Mouse (Mus musculus) G1E (cell line): ENCODE measurements at regions not wholly inside any gene's neighbourhood (a gene's known extent, or its start where the extent isn't known, plus 50 kb on each side); places are given as distances from the start of the nearest gene placed in this dataset.

ENCODE experiments used
- ATAC-seq: 2 replicates; pipeline ENCODE4 v1.8.0; 2016; ENCODE audit warnings: mild to moderate bottlenecking; ENCODE audit not compliant: insufficient number of reproducible peaks, poor library complexity, low FRiP score, severe bottlenecking; ENCODE audit errors: extremely low read depth
- DNase-seq: peaks from one replicate; pipeline ENCODE4 v3.0.0; 2012; ENCODE audit warnings: low spot score
- H3K27me3 ChIP-seq: 2 replicates; pipeline ENCODE4 v1.6.1; 2012; ENCODE audit warnings: mild to moderate bottlenecking, low read length, inconsistent platforms; ENCODE audit not compliant: insufficient read depth
- H3K36me3 ChIP-seq: replicated peaks from 2 replicates; pipeline ENCODE3; 2012; ENCODE audit warnings: mild to moderate bottlenecking, inconsistent platforms
- H3K4me1 ChIP-seq: 2 replicates; pipeline ENCODE4 v1.6.1; 2012; ENCODE audit warnings: low read depth, low read length, inconsistent platforms, mixed read lengths; ENCODE audit not compliant: insufficient read depth
- H3K4me3 ChIP-seq: 2 replicates; pipeline ENCODE4 v1.5.1; 2012; ENCODE audit warnings: low read depth, mild to moderate bottlenecking, inconsistent platforms, low read length, moderate library complexity, mixed read lengths
- H3K9me3 ChIP-seq: replicated peaks from 2 replicates; pipeline ENCODE4 v1.6.1; 2012; ENCODE audit warnings: inconsistent platforms
- CTCF ChIP-seq: IDR thresholded peaks from 2 replicates; pipeline ENCODE4 v1.5.1; 2012; ENCODE audit warnings: low read depth, low read length, inconsistent platforms, mixed read lengths
- GATA1 ChIP-seq: IDR thresholded peaks from 2 replicates; pipeline ENCODE4 v1.6.1; 2012; ENCODE audit warnings: borderline replicate concordance, low read length, inconsistent platforms, mixed read lengths
- GATA2 ChIP-seq: IDR thresholded peaks from 2 replicates; pipeline ENCODE4 v1.6.1; 2012; ENCODE audit warnings: low read depth, low read length, inconsistent platforms, borderline replicate concordance
- POLR2AphosphoS5 ChIP-seq: IDR thresholded peaks from 2 replicates; pipeline ENCODE4 v1.6.1; 2012; ENCODE audit warnings: low read depth, low read length, inconsistent platforms; ENCODE audit not compliant: insufficient replicate concordance
- TAL1 ChIP-seq: conservative IDR thresholded peaks from 2 replicates; pipeline ENCODE4 v1.6.1; 2012; ENCODE audit warnings: low read depth, low read length, inconsistent platforms, mixed read lengths

- DNase-seq = no peak
- Histone ChIP-seq H3K36me3 (no peaks in the 10 kb centered on the region), H3K9me3 (no peaks in the 10 kb centered on the region), H3K4me1 (no peaks in the 10 kb centered on the region), H3K27me3 (no peaks in the 10 kb centered on the region), H3K4me3 (no peak overlapping the region)
- ATAC-seq = no peak
- TF ChIP-seq GATA1 (no peak), GATA2 (no peak), CTCF (no peak), TAL1 (no peak), POLR2AphosphoS5 (no peak)
These were observed 345.9 kb upstream of the 4930412O13Rik start for GRCm38 (mm10) chr2:9535141-9535658.

GRCm38 (mm10) chr2:9547771-9548590 lies 333.1 kb upstream of the 4930412O13Rik start:
- Histone ChIP-seq H3K36me3 (no peaks in the 10 kb centered on the region), H3K4me1 (no peaks in the 10 kb centered on the region), H3K27me3 (peaks cover 6% of the 10 kb centered on the region; the same call in 1 of the 2 replicates), H3K4me3 (no peak overlapping the region), H3K9me3 (no peaks in the 10 kb centered on the region)
- TF ChIP-seq POLR2AphosphoS5 (no peak), TAL1 (no peak), GATA1 (no peak), CTCF (no peak), GATA2 (no peak)
- ATAC-seq = no peak
- no peak for DNase-seq

- Histone ChIP-seq H3K4me1 (no peaks in the 10 kb centered on the region), H3K4me3 (no peak overlapping the region), H3K27me3 (no peaks in the 10 kb centered on the region; the same call in 1 of the 2 replicates), H3K9me3 (no peaks in the 10 kb centered on the region), H3K36me3 (no peaks in the 10 kb centered on the region)
- TF ChIP-seq GATA1 = no peak
- TF ChIP-seq TAL1 = no peak
- TF ChIP-seq CTCF = no peak
- TF ChIP-seq GATA2 = no peak
- no peak for TF ChIP-seq POLR2AphosphoS5
- ATAC-seq = no peak
- DNase-seq = no peak
These were observed 327.7 kb upstream of the 4930412O13Rik start for GRCm38 (mm10) chr2:9553313-9553712.

GRCm38 (mm10) chr2:9564487-9565043 lies 316.5 kb upstream of the 4930412O13Rik start:
- no peak for ATAC-seq
- TF ChIP-seq POLR2AphosphoS5 (no peak), TAL1 (no peak), GATA2 (no peak), GATA1 (no peak), CTCF (no peak)
- no peak for DNase-seq
- no peak overlapping the region for H3K4me3 ChIP-seq
- H3K9me3 ChIP-seq = no peaks in the 10 kb centered on the region
- no peaks in the 10 kb centered on the region for H3K36me3 ChIP-seq
- H3K27me3 ChIP-seq = no peaks in the 10 kb centered on the region
- H3K4me1 ChIP-seq = no peaks in the 10 kb centered on the region

DNA sequence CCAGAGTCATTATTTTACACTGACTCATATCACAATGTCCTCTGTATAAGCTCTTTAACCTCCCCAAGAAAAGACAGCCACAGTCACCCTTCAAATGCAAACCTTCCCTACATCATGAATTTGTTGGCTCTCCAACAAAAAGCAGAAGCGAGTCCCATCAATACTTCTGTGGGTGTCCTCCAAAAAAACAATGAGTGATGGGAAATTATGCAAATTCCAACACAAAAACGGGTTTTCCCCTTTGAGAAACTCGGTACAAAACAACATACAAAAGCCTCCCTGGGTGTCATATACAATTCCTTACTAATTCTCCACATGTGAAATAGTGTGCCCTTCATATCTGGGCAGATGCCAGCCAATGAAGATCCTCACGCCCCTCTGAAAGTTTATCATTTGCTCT lies 311.8 kb upstream of the 4930412O13Rik start:
- TF ChIP-seq GATA1 (no peak), CTCF (no peak), TAL1 (no peak), GATA2 (no peak), POLR2AphosphoS5 (no peak)
- no peak for ATAC-seq
- DNase-seq = no peak
- no peaks in the 10 kb centered on the region for H3K36me3 ChIP-seq
- no peaks in the 10 kb centered on the region for H3K27me3 ChIP-seq
- no peak overlapping the region for H3K4me3 ChIP-seq
- H3K9me3 ChIP-seq = no peaks in the 10 kb centered on the region
- H3K4me1 ChIP-seq = no peaks in the 10 kb centered on the region

DNA sequence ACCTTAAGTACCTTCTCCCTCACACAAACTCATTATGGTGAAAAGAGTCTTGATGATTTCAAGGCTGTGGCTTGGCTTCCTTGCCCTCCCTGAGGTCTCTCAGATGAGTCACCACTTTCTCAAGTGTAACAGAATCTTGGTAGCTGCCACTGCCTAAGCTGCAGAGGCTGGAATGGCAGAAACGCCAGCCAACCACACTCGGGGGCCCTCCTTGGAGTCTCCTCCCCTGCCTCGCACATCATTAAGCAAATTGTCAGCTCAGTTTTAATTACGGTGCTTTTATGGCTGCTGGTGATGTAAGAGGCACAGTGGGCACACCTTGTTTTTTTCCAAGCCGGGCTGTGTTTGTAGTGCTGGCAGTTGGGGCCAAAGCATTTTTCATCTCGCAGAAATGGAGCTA lies 306.9 kb upstream of the 4930412O13Rik start:
- Histone ChIP-seq H3K4me1 (no peaks in the 10 kb centered on the region), H3K9me3 (no peaks in the 10 kb centered on the region), H3K4me3 (no peak overlapping the region), H3K27me3 (no peaks in the 10 kb centered on the region), H3K36me3 (no peaks in the 10 kb centered on the region)
- no peak for TF ChIP-seq GATA1
- TF ChIP-seq GATA2 = no peak
- DNase-seq = no peak
- no peak for ATAC-seq

GRCm38 (mm10) chr2:9574651-9575050 lies 306.4 kb upstream of the 4930412O13Rik start:
- Histone ChIP-seq H3K4me3 (no peak overlapping the region), H3K27me3 (no peaks in the 10 kb centered on the region), H3K4me1 (no peaks in the 10 kb centered on the region), H3K36me3 (no peaks in the 10 kb centered on the region), H3K9me3 (no peaks in the 10 kb centered on the region)
- ATAC-seq = no peak
- DNase-seq = no peak
- no peak for TF ChIP-seq POLR2AphosphoS5
- TF ChIP-seq GATA2 = no peak
- no peak for TF ChIP-seq TAL1
- TF ChIP-seq GATA1 = no peak
- no peak for TF ChIP-seq CTCF
